9 mouse cellular contexts compared by ENCODE assay signal in genomic region chr15:98616362-98617175, GRCm38 (mm10). TPM values are rescaled to one million over a fixed set of nuclear protein-coding genes. Genes with fewer than 3 reads are reported as not detected.
DNase-seq lines count a peak whose midpoint lies in the region; ATAC-seq and TF ChIP-seq lines count a peak whose summit lies in the region.
"Had no signal": no experiment of that assay in that cellular context is flagged by ENCODE, and none has a peak within 500 bp of the region (broad histone marks: within the 10 kb centered on the region; RNA-seq: fewer than 3 reads in every experiment).

No protein-coding gene starts in this region.

- H3K27me3 ChIP-seq in heart, embryonic 12.5 days (replicated peaks) = peaks cover 13% of the 10 kb centered on the region; the same call in 1 of the 2 replicates
- no peaks in the 10 kb centered on the region for H3K27me3 ChIP-seq in embryonic facial prominence, embryonic 14.5 days (replicated peaks; ENCODE audit: control insufficient read depth, insufficient read depth, low read length)
- H3K27me3 ChIP-seq in liver, embryonic 16.5 days (ENCODE audit: control insufficient read depth, insufficient read depth, low read depth, low read length) = peaks cover 13% of the 10 kb centered on the region; the same call in 1 of the 2 replicates
- no peaks in the 10 kb centered on the region for H3K27me3 ChIP-seq in cerebellum, adult 2 months (ENCODE audit: control insufficient read depth, insufficient read depth, low read length)

- H3K9ac ChIP-seq in heart, embryonic 12.5 days = 0 out of 2 replicates have a peak overlapping the region, but pooled peaks have one; percentile 29
- no peak overlapping the region for H3K9ac ChIP-seq in embryonic facial prominence, embryonic 14.5 days (ENCODE audit: low read depth, low read length)
- no peak overlapping the region for H3K9ac ChIP-seq in liver, embryonic 16.5 days (ENCODE audit: low read depth, low read length)

- WGBS in heart, embryonic 12.5 days = 35% methylated on average over 20 of the region's 20 CpGs
- WGBS in embryonic facial prominence, embryonic 14.5 days = 39% methylated on average over 20 of the region's 20 CpGs
- 46% methylated on average over 20 of the region's 20 CpGs for WGBS in liver, embryonic 16.5 days (ENCODE audit: insufficient replicate concordance)
- WGBS in cerebellum, adult 2 months = 53% methylated on average over 20 of the region's 20 CpGs

- H3K4me2 ChIP-seq in heart, embryonic 12.5 days = peak overlapping the region; percentile 48
- peak overlapping the region; percentile 38 for H3K4me2 ChIP-seq in embryonic facial prominence, embryonic 14.5 days (ENCODE audit: low read depth, low read length)
- peak overlapping the region; percentile 42; the same call in 1 of the 2 replicates for H3K4me2 ChIP-seq in liver, embryonic 16.5 days (ENCODE audit: low read depth, low read length)

- TF ChIP-seq CTCF in cerebellum, adult 2 months (IDR thresholded peaks at IDR 0.05; ENCODE audit: borderline replicate concordance, insufficient read depth, low read depth, low read length) = no peak

- no peak overlapping the region for H3K4me3 ChIP-seq in heart, embryonic 12.5 days
- no peak overlapping the region for H3K4me3 ChIP-seq in embryonic facial prominence, embryonic 14.5 days (ENCODE audit: low read depth, low read length)
- no peak overlapping the region for H3K4me3 ChIP-seq in liver, embryonic 16.5 days (ENCODE audit: low read depth, low read length)
- H3K4me3 ChIP-seq in cerebellum, adult 2 months (replicated peaks; ENCODE audit: insufficient read depth, low read depth, low read length) = no peak overlapping the region

- no peak for DNase-seq in heart, postnatal 4 days
- DNase-seq in embryonic facial prominence, embryonic 14.5 days (ENCODE audit: low spot score) = no peak
- peak; percentile 68 for DNase-seq in kidney, adult 11 months
- no peak for DNase-seq in cerebellum, adult 2 months
- DNase-seq in layer of hippocampus, postnatal 25 days (ENCODE audit: extremely low spot score in 1 of 2, low spot score in 1 of 2) = no peak
- no peak for DNase-seq in urinary bladder, postnatal 10 days (ENCODE audit: low spot score)

- H3K4me1 ChIP-seq in heart, embryonic 12.5 days (replicated peaks) = peaks cover 32% of the 10 kb centered on the region
- 0 out of 2 replicates have a peak, but pooled peaks cover 6% of the 10 kb centered on the region for H3K4me1 ChIP-seq in embryonic facial prominence, embryonic 14.5 days (ENCODE audit: control insufficient read depth, insufficient read depth, low read length)
- H3K4me1 ChIP-seq in liver, embryonic 16.5 days (ENCODE audit: control insufficient read depth, low read depth, low read length) = peaks cover 13% of the 10 kb centered on the region
- peaks cover 4% of the 10 kb centered on the region; the same call in 1 of the 2 replicates for H3K4me1 ChIP-seq in cerebellum, adult 2 months (ENCODE audit: control insufficient read depth, insufficient read depth, low read length)

- H3K36me3 ChIP-seq in heart, embryonic 12.5 days = no peaks in the 10 kb centered on the region
- no peaks in the 10 kb centered on the region for H3K36me3 ChIP-seq in embryonic facial prominence, embryonic 14.5 days (ENCODE audit: control insufficient read depth, insufficient read depth, low read length)
- H3K36me3 ChIP-seq in liver, embryonic 16.5 days (ENCODE audit: control insufficient read depth, insufficient read depth) = no peaks in the 10 kb centered on the region

- peak overlapping the region; percentile 42 for H3K27ac ChIP-seq in heart, embryonic 12.5 days (ENCODE audit: poor library complexity, severe bottlenecking)
- H3K27ac ChIP-seq in embryonic facial prominence, embryonic 14.5 days (replicated peaks; ENCODE audit: low read depth, low read length) = no peak overlapping the region
- H3K27ac ChIP-seq in liver, embryonic 16.5 days (ENCODE audit: low read length) = no peak overlapping the region
- H3K27ac ChIP-seq in cerebellum, adult 2 months (ENCODE audit: insufficient read depth, low read length) = no peak overlapping the region

- H3K9me3 ChIP-seq in heart, embryonic 12.5 days (replicated peaks) = no peaks in the 10 kb centered on the region; the same call in 1 of the 2 replicates
- no peaks in the 10 kb centered on the region for H3K9me3 ChIP-seq in embryonic facial prominence, embryonic 14.5 days (ENCODE audit: control insufficient read depth, low read length)
- H3K9me3 ChIP-seq in liver, embryonic 16.5 days (replicated peaks; ENCODE audit: control insufficient read depth, low read length) = no peaks in the 10 kb centered on the region

- ATAC-seq in heart, embryonic 12.5 days (ENCODE audit: insufficient number of reproducible peaks, low FRiP score) = no peak
- ATAC-seq in embryonic facial prominence, embryonic 14.5 days (ENCODE audit: low read depth) = no peak; the same call in 1 of the 2 replicates
- ATAC-seq in liver, embryonic 16.5 days (ENCODE audit: low read depth) = 0 out of 2 replicates have a peak, but pooled peaks have one; percentile 5
- ATAC-seq: inflammation-experienced regulatory T-cells, adult 6 months had no signal

- TF ChIP-seq POLR2A in cerebellum, adult 2 months (IDR thresholded peaks at IDR 0.05; ENCODE audit: borderline replicate concordance, insufficient read depth, low read length) = no peak

RNA-seq across cellular contexts. Expression of gene Adcy6, which starts 6.7 kb away (rescaled TPM):
- 46.7 and 46.8 TPM in 2 replicates for polyA plus RNA-seq in heart, embryonic 12.5 days (2016; fragmentation: Nextera tagmentation; extraction: Ambion mirVana)
- 100 to 1,000 TPM; 141 to 152 TPM for total RNA-seq in heart, postnatal 4 days (2021)
- polyA plus RNA-seq in embryonic facial prominence, embryonic 14.5 days (2014; fragmentation: Nextera tagmentation; extraction: Ambion mirVana) = 14.9 and 18.8 TPM in 2 replicates
- 6.1 and 8.3 TPM in 2 replicates for polyA plus RNA-seq in liver, embryonic 16.5 days (2015; fragmentation: Nextera tagmentation; extraction: Ambion mirVana)
- 31.1 and 31.3 TPM in 2 replicates for polyA plus RNA-seq in cerebellum, adult 2 months (2012; rRNA removed)
- 10 to 100 TPM; 45.1 to 45.8 TPM for total RNA-seq in layer of hippocampus, postnatal 25 days (2021)

RNA-seq across cellular contexts. Expression of gene Cacnb3, which starts 14.1 kb away (rescaled TPM):
- 9.5 and 10.3 TPM in 2 replicates for polyA plus RNA-seq in heart, embryonic 12.5 days (2016; fragmentation: Nextera tagmentation; extraction: Ambion mirVana)
- total RNA-seq in heart, postnatal 4 days (2021) = 10 to 100 TPM; 15.5 to 15.8 TPM
- 29.0 and 37.0 TPM in 2 replicates for polyA plus RNA-seq in embryonic facial prominence, embryonic 14.5 days (2014; fragmentation: Nextera tagmentation; extraction: Ambion mirVana)
- 0.55 and 0.84 TPM in 2 replicates for polyA plus RNA-seq in liver, embryonic 16.5 days (2015; fragmentation: Nextera tagmentation; extraction: Ambion mirVana)
- polyA plus RNA-seq in cerebellum, adult 2 months (2012; rRNA removed) = 65.4 and 69.7 TPM in 2 replicates
- total RNA-seq in layer of hippocampus, postnatal 25 days (2021) = 100 to 1,000 TPM; 189 to 209 TPM

RNA-seq across cellular contexts. Expression of gene 4930415O20Rik, which starts 45.8 kb away (rescaled TPM):
- not detected in 2 replicates for polyA plus RNA-seq in heart, embryonic 12.5 days (2016; fragmentation: Nextera tagmentation; extraction: Ambion mirVana)
- total RNA-seq in heart, postnatal 4 days (2021) = not detected
- not detected in 2 replicates for polyA plus RNA-seq in embryonic facial prominence, embryonic 14.5 days (2014; fragmentation: Nextera tagmentation; extraction: Ambion mirVana)
- not detected in 2 replicates for polyA plus RNA-seq in liver, embryonic 16.5 days (2015; fragmentation: Nextera tagmentation; extraction: Ambion mirVana)
- polyA plus RNA-seq in cerebellum, adult 2 months (2012; rRNA removed) = not detected in 2 replicates
- total RNA-seq in layer of hippocampus, postnatal 25 days (2021) = under 1 TPM in 1 of 2 experiments, not detected in 1; 0.73 TPM
- polyA plus RNA-seq: inflammation-experienced regulatory T-cells, adult 6 months had no signal

RNA-seq across cellular contexts. Expression of gene Ccnt1, which starts 45.8 kb away (rescaled TPM):
- 37.9 and 39.5 TPM in 2 replicates for polyA plus RNA-seq in heart, embryonic 12.5 days (2016; fragmentation: Nextera tagmentation; extraction: Ambion mirVana)
- 10 to 100 TPM; 33.8 to 34.1 TPM for total RNA-seq in heart, postnatal 4 days (2021)
- 47.9 and 51.3 TPM in 2 replicates for polyA plus RNA-seq in embryonic facial prominence, embryonic 14.5 days (2014; fragmentation: Nextera tagmentation; extraction: Ambion mirVana)
- polyA plus RNA-seq in liver, embryonic 16.5 days (2015; fragmentation: Nextera tagmentation; extraction: Ambion mirVana) = 24.3 and 25.9 TPM in 2 replicates
- 24.1 and 24.2 TPM in 2 replicates for polyA plus RNA-seq in cerebellum, adult 2 months (2012; rRNA removed)
- 10 to 100 TPM; 40.1 to 45.0 TPM for total RNA-seq in layer of hippocampus, postnatal 25 days (2021)

RNA-seq across cellular contexts. Expression of gene Ddx23, which starts 46.1 kb away (rescaled TPM):
- polyA plus RNA-seq in heart, embryonic 12.5 days (2016; fragmentation: Nextera tagmentation; extraction: Ambion mirVana) = 15.0 and 16.4 TPM in 2 replicates
- total RNA-seq in heart, postnatal 4 days (2021) = 10 to 100 TPM; 57.6 to 59.6 TPM
- 21.5 and 23.4 TPM in 2 replicates for polyA plus RNA-seq in embryonic facial prominence, embryonic 14.5 days (2014; fragmentation: Nextera tagmentation; extraction: Ambion mirVana)
- polyA plus RNA-seq in liver, embryonic 16.5 days (2015; fragmentation: Nextera tagmentation; extraction: Ambion mirVana) = 9.0 and 10.0 TPM in 2 replicates
- 69.4 and 71.7 TPM in 2 replicates for polyA plus RNA-seq in cerebellum, adult 2 months (2012; rRNA removed)
- 10 to 100 TPM; 75.8 to 79.9 TPM for total RNA-seq in layer of hippocampus, postnatal 25 days (2021)
